Mouse (Mus musculus) heart, embryonic 16.5 days (tissue): ENCODE results near the gene Hist1h3g. TPM values are rescaled to one million over a fixed set of nuclear protein-coding genes. Genes with fewer than 3 reads are reported as not detected.
A peak's percentile ranks its signal among the peaks of the same experiment; 100 is the strongest.
"Not testable (repeated sequence)": the region's sequence is repeated elsewhere in the genome, so short reads cannot be mapped to it uniquely, and the experiment has no call there.

Source experiments
- ATAC-seq: fragments of 200-750 bp; cut with Nextera tagmentation; replicated peaks from 2 replicates; pipeline ENCODE4 v1.8.0; 2017; ENCODE audit warnings: moderate number of reproducible peaks; ENCODE audit not compliant: insufficient read depth, low FRiP score; ENCODE audit errors: extremely low read depth
- H3K27ac ChIP-seq: fragments of 300-500 bp; sonication (generic); 2 replicates; pipeline ENCODE4 v1.5.1; 2014; ENCODE audit warnings: mild to moderate bottlenecking, low read length, control low read depth, moderate library complexity
- H3K27me3 ChIP-seq: fragments of 300-500 bp; sonication (generic); 2 replicates; pipeline ENCODE4 v1.6.1; 2014; ENCODE audit warnings: low read length, mixed read lengths; ENCODE audit not compliant: control insufficient read depth, insufficient read depth
- H3K36me3 ChIP-seq: fragments of 300-500 bp; sonication (generic); 2 replicates; pipeline ENCODE4 v1.6.1; 2014; ENCODE audit not compliant: control insufficient read depth, insufficient read depth
- H3K4me1 ChIP-seq: fragments of 300-500 bp; sonication (generic); 2 replicates; pipeline ENCODE4 v1.6.1; 2014; ENCODE audit warnings: low read length, mixed read lengths; ENCODE audit not compliant: control insufficient read depth, insufficient read depth
- H3K4me2 ChIP-seq: fragments of 300-500 bp; sonication (generic); 2 replicates; pipeline ENCODE4 v1.6.1; 2014; ENCODE audit warnings: low read depth, mild to moderate bottlenecking, control low read depth, low read length
- H3K4me3 ChIP-seq: fragments of 300-500 bp; sonication (generic); 2 replicates; pipeline ENCODE4 v1.5.1; 2014; ENCODE audit warnings: mild to moderate bottlenecking, control low read depth, low read length
- H3K9ac ChIP-seq: fragments of 300-500 bp; sonication (generic); 2 replicates; pipeline ENCODE4 v1.6.1; 2014; ENCODE audit warnings: low read length, control low read depth
- H3K9me3 ChIP-seq: fragments of 300-500 bp; sonication (generic); replicated peaks from 2 replicates; pipeline ENCODE4 v1.6.1; 2016; ENCODE audit warnings: low read length; ENCODE audit not compliant: control insufficient read depth
- WGBS: fragments of 180-500 bp; shearing (Covaris S2); extraction: QIAGEN DNeasy Blood & Tissue Kit; methylation state at CpG from one replicate; pipeline ENCODE4 v1.1.7; 2014; 5-methylcytosine and 5-hydroxymethylcytosine counted together
- polyA plus RNA-seq: library from polyadenylated mRNA; unstranded; fragments of >200 nt; fragmentation: Nextera tagmentation; extraction: Ambion mirVana; gene quantifications from 2 replicates; pipeline ENCODE4 v1.2.1, GENCODE M21; 2015

Hist1h3g gene
- polyA plus RNA-seq, 1 experiment from 2014 or later, result 2.2 TPM

GRCm38 (mm10) chr13:23551146-23551834 is 16.1 kb downstream of the Hist1h3g start, which contains the start of gene Hist1h4f:
Gene Hist1h4f, minus strand, starts transcription at chr13:23551648.
- Histone ChIP-seq H3K4me3 (peak within 1 kb of the TSS; percentile 56), H3K4me1 (peaks cover 10% of the 10 kb centered on the region), H3K4me2 (peak within 1 kb of the TSS; percentile 70), H3K9ac (peak within 1 kb of the TSS; percentile 73), H3K27ac (peak within 1 kb of the TSS; percentile 89)
- under 1% methylated on average over 44 of the region's 47 CpGs for WGBS
- H3K9me3 ChIP-seq, H3K36me3 ChIP-seq, H3K27me3 ChIP-seq: not testable (repeated sequence)
- peak; percentile 83 for ATAC-seq

- H3K4me3 ChIP-seq, result peak overlapping the region; percentile 56
Measured at GRCm38 (mm10) chr13:23551931-23552914, 17.0 kb downstream of the Hist1h3g start.

GRCm38 (mm10) chr13:23552962-23553361 is 17.7 kb downstream of the Hist1h3g start, which contains the start of gene Hist1h1d:
Gene Hist1h1d, plus strand, starts transcription at chr13:23553262.
- H3K27ac ChIP-seq, result peak within 1 kb of the TSS; percentile 93
- no peaks in the 10 kb centered on the region for H3K27me3 ChIP-seq
- H3K4me3 ChIP-seq, result no peak within 1 kb of the TSS
- no peak for ATAC-seq
- peaks cover 10% of the 10 kb centered on the region for H3K4me1 ChIP-seq
- peak within 1 kb of the TSS; percentile 85; the same call in 1 of the 2 replicates for H3K9ac ChIP-seq
- no peaks in the 10 kb centered on the region for H3K36me3 ChIP-seq
- peak within 1 kb of the TSS; percentile 70 for H3K4me2 ChIP-seq
- no peaks in the 10 kb centered on the region for H3K9me3 ChIP-seq

More at GRCm38 (mm10) chr13:23551931-23552914, 17.0 kb downstream of the Hist1h3g start:
- ATAC-seq, result no peak
- H3K27me3 ChIP-seq, result no peaks in the 10 kb centered on the region
- H3K4me2 ChIP-seq, result peak overlapping the region; percentile 70
- H3K36me3 ChIP-seq, result no peaks in the 10 kb centered on the region
- peak overlapping the region; percentile 89 for H3K27ac ChIP-seq
- no peaks in the 10 kb centered on the region for H3K9me3 ChIP-seq
- WGBS, result 47% methylated on average over 8 of the region's 8 CpGs
- H3K9ac ChIP-seq, result peak overlapping the region; percentile 73
- H3K4me1 ChIP-seq, result peaks cover 10% of the 10 kb centered on the region

- Histone ChIP-seq H3K4me1 (peaks cover 10% of the 10 kb centered on the region), H3K36me3 (no peaks in the 10 kb centered on the region), H3K4me2 (peak overlapping the region; percentile 90), H3K9me3 (no peaks in the 10 kb centered on the region), H3K9ac (peak overlapping the region; percentile 85), H3K27ac (peak overlapping the region; percentile 93), H3K27me3 (no peaks in the 10 kb centered on the region), H3K4me3 (peak overlapping the region; percentile 55)
- no peak for ATAC-seq
- 20% methylated on average over 9 of the region's 9 CpGs for WGBS
Measured at GRCm38 (mm10) chr13:23554393-23554792, 19.2 kb downstream of the Hist1h3g start.

GRCm38 (mm10) chr13:23554925-23555838 is 20.0 kb downstream of the Hist1h3g start:
- peak; percentile 77 for ATAC-seq
- peaks cover 10% of the 10 kb centered on the region for H3K4me1 ChIP-seq
- no peaks in the 10 kb centered on the region for H3K9me3 ChIP-seq
- WGBS, result under 1% methylated on average over 54 of the region's 54 CpGs
- H3K9ac ChIP-seq, result peak overlapping the region; percentile 85
- no peaks in the 10 kb centered on the region for H3K27me3 ChIP-seq
- peak overlapping the region; percentile 55 for H3K4me3 ChIP-seq
- peak overlapping the region; percentile 93 for H3K27ac ChIP-seq
- H3K4me2 ChIP-seq, result peak overlapping the region; percentile 90
- H3K36me3 ChIP-seq, result no peaks in the 10 kb centered on the region

- 0% methylated on average over 18 of the region's 18 CpGs for WGBS
- ATAC-seq, result peak; percentile 72
- H3K4me3 ChIP-seq, result peak overlapping the region; percentile 55
- H3K9me3 ChIP-seq, result no peaks in the 10 kb centered on the region
- H3K4me1 ChIP-seq, result peaks cover 6% of the 10 kb centered on the region
- peak overlapping the region; percentile 93 for H3K27ac ChIP-seq
- H3K4me2 ChIP-seq, result peak overlapping the region; percentile 90
- H3K36me3 ChIP-seq, result no peaks in the 10 kb centered on the region
- no peaks in the 10 kb centered on the region for H3K27me3 ChIP-seq
- H3K9ac ChIP-seq, result peak overlapping the region; percentile 85
Measured at GRCm38 (mm10) chr13:23555839-23556416, 20.7 kb downstream of the Hist1h3g start.

GRCm38 (mm10) chr13:23556906-23557305 is 21.7 kb downstream of the Hist1h3g start:
- H3K9ac ChIP-seq, result no peak overlapping the region
- no peak overlapping the region; the same call in 1 of the 2 replicates for H3K27ac ChIP-seq
- no peaks in the 10 kb centered on the region for H3K36me3 ChIP-seq
- no peaks in the 10 kb centered on the region for H3K9me3 ChIP-seq
- H3K4me3 ChIP-seq, result no peak overlapping the region
- no peaks in the 10 kb centered on the region for H3K27me3 ChIP-seq
- WGBS, result 72% methylated on average over 3 of the region's 3 CpGs
- ATAC-seq, result no peak
- 0 out of 2 replicates have a peak overlapping the region, but pooled peaks have one; percentile 4 for H3K4me2 ChIP-seq
- H3K4me1 ChIP-seq, result peaks cover 6% of the 10 kb centered on the region

GRCm38 (mm10) chr13:23560699-23561098 is 25.5 kb downstream of the Hist1h3g start:
- H3K9ac ChIP-seq, H3K9me3 ChIP-seq, H3K36me3 ChIP-seq, H3K27ac ChIP-seq, H3K4me3 ChIP-seq, H3K27me3 ChIP-seq, ATAC-seq, H3K4me1 ChIP-seq, H3K4me2 ChIP-seq: not testable (repeated sequence)
- 38% methylated on average over 2 of the region's 2 CpGs for WGBS
